Mouse (Mus musculus) testis, adult 2 months (tissue): Measurements from ENCODE around the gene Ihh. TPM values are rescaled to one million over a fixed set of nuclear protein-coding genes. Genes with fewer than 3 reads are reported as not detected.
A peak's percentile ranks its signal among the peaks of the same experiment; 100 is the strongest.

Experiments
- H3K27ac ChIP-seq: fragments of 200-500 bp; 2 replicates; pipeline ENCODE4 v1.5.1; 2012; ENCODE audit warnings: low read depth, low read length; ENCODE audit not compliant: control insufficient read depth, insufficient read depth
- H3K27me3 ChIP-seq: fragments of 200-500 bp; 2 replicates; pipeline ENCODE4 v1.6.1; 2012; ENCODE audit warnings: mild to moderate bottlenecking, low read length, moderate library complexity; ENCODE audit not compliant: control insufficient read depth, insufficient read depth
- H3K36me3 ChIP-seq: fragments of 200-500 bp; 2 replicates; pipeline ENCODE4 v1.6.1; 2012; ENCODE audit warnings: mild to moderate bottlenecking, low read length; ENCODE audit not compliant: control insufficient read depth, insufficient read depth
- H3K4me1 ChIP-seq: fragments of 200-500 bp; 2 replicates; pipeline ENCODE4 v1.6.1; 2012; ENCODE audit warnings: low read length; ENCODE audit not compliant: control insufficient read depth, insufficient read depth
- H3K4me3 ChIP-seq: fragments of 200-500 bp; 2 replicates; pipeline ENCODE4 v1.5.1; 2012; ENCODE audit warnings: low read depth, mild to moderate bottlenecking, low read length, moderate library complexity, mixed read lengths; ENCODE audit not compliant: control insufficient read depth
- CTCF ChIP-seq: fragments of 200-500 bp; IDR thresholded peaks from 2 replicates; pipeline ENCODE4 v1.5.1; 2012; ENCODE audit warnings: low read depth, mild to moderate bottlenecking, inconsistent platforms, low read length, moderate library complexity; ENCODE audit not compliant: control insufficient read depth, insufficient read depth, insufficient replicate concordance
- POLR2A ChIP-seq: fragments of 200-500 bp; IDR thresholded peaks from 2 replicates; pipeline ENCODE4 v1.6.1; 2012; ENCODE audit warnings: low read depth, mild to moderate bottlenecking, inconsistent platforms, low read length, moderate library complexity; ENCODE audit not compliant: control insufficient read depth
- polyA plus RNA-seq: library from polyadenylated mRNA; depleted of rRNA; stranded (reverse); fragments of >200 nt; gene quantifications from 2 replicates; pipeline ENCODE4 v1.2.3, GENCODE M21; 2012

Gene Ihh
- polyA plus RNA-seq, 1 experiment = 0.43 TPM

DNA sequence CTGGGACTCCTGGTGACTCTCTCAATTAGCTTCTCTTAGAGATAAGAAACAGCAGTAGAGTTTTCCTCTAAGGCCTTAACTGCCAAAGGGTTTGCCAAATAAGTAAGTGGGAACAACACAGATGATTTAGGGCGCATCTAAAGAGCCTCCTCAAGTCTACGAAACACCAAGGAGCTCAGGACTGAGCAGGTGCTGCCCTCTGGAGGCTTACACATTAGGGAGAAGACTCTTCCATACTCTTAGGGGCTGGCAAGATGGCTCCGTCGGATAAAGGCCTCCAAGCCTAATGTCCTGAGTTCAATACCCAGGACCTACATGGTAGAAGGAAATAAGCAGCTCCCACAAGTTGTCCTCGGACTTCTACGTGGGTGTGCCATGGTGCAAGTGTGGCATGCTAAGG lies 22.1 kb upstream of the Ihh start:
- no peak overlapping the region for H3K27ac ChIP-seq
- TF ChIP-seq POLR2A = no peak
- no peak for TF ChIP-seq CTCF

DNA sequence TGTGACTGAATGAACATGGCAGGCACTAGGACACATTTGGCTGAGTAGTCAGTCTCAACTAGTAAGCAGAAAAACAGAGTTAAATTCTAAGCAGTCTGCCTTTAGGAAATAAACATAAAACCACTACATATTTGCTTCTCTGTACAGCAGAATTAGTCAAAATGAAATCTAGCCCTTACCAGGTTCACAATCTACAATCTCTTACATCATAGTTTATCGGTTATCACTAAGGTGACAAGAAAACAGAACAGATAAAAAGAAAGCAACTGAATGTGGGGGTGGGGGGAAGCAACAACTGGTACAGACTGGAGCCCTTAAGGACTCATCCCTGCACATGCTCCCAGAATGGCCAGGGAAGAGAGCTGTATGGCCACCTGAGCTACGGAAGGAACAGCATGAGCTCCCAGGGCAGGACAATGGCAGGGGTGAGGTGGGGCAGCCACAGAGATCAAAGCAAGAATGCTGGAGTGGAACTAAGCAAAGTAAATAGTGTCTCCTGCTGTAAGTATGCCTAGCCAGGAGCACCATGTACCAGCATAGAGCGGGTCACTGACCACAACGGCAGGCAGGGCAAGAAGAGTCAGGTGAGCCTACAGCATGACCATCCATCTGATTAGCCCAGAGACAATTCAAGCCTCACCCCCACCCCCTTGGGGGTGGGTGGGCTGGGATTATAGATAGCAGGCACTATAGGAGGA lies 20.0 kb upstream of the Ihh start:
- no peak for TF ChIP-seq POLR2A
- no peak for TF ChIP-seq CTCF
- H3K4me3 ChIP-seq = no peak overlapping the region
- no peaks in the 10 kb centered on the region for H3K27me3 ChIP-seq
- H3K27ac ChIP-seq = no peak overlapping the region
- H3K36me3 ChIP-seq = no peaks in the 10 kb centered on the region
- no peaks in the 10 kb centered on the region for H3K4me1 ChIP-seq

More for the DNA sequence above, 22.1 kb upstream of the Ihh start:
- Histone ChIP-seq H3K4me1 (no peaks in the 10 kb centered on the region), H3K27me3 (no peaks in the 10 kb centered on the region), H3K36me3 (no peaks in the 10 kb centered on the region), H3K4me3 (peak overlapping the region; percentile 61)

DNA sequence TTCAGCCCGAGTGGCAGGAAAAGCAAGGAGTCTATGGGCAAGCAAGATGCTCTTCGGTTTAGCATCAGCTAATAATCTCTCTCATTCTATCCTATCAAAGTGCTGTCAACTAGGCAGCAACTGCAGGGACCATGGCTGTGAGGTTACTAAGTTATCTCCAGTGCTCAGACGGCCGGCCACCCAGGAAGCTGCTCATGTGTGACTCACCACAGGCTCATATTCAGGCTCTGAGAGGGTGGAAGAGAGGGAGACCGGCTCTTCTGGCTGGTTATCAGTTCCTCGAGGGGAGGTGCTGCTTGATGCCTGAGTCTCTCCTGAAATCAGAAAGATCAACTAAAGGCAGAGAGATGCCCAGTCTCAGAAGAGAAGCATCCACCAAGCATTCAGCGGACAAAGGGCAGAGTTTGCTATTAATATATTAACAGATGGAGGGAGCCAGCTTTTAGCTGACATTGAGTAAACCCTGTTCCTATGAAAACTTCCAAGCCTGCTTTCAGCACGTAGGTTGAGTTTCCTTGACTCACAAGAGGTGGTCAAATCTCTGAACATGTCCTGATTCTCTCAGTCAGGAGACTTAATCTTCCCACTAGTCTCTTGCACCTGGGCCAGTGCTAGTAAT lies 16.6 kb upstream of the Ihh start:
- H3K36me3 ChIP-seq = no peaks in the 10 kb centered on the region
- no peak for TF ChIP-seq POLR2A
- no peak for TF ChIP-seq CTCF
- no peaks in the 10 kb centered on the region for H3K4me1 ChIP-seq

DNA sequence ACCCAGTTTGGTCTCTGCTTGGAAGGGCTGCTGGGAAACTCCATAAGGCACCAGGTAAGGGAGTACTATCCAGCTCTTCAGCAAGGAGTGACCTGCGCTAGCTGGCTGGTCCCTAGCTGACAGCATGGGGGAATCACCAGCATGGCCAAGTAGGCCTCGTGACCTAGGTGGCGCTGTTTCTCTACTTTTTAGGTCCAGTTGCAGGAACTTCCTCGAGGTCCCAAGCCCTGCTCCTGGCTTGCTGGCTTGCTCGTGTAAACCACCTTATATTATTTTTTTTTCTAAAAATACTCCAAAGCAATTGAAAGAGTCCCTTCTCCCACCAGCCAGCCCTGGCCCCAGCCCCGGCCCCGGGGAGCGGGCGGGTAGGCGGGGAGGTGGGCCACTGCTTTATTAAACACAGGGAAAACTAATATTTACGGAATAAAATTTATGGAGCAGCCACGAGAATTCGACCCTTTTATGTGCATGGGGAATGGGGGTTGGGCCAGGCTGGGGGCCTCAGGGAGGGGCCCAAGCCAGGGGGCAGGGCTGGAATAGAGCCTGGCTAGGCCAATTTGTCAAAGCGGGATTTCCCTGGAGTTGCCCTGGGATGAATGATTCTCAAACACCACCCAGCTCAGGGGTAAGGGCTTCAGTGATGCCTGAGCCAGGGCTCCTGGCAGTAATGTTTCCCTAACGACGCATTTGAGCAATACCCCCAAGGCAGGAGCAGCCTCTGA lies 13.2 kb upstream of the Ihh start:
- Histone ChIP-seq H3K27ac (no peak overlapping the region), H3K36me3 (no peaks in the 10 kb centered on the region), H3K4me1 (no peaks in the 10 kb centered on the region), H3K4me3 (no peak overlapping the region), H3K27me3 (no peaks in the 10 kb centered on the region)
- peak; percentile 69; the same call in 1 of the 2 replicates for TF ChIP-seq CTCF
- no peak for TF ChIP-seq POLR2A

More for the DNA sequence above, 16.6 kb upstream of the Ihh start:
- no peak overlapping the region for H3K4me3 ChIP-seq
- no peak overlapping the region for H3K27ac ChIP-seq
- no peaks in the 10 kb centered on the region for H3K27me3 ChIP-seq

DNA sequence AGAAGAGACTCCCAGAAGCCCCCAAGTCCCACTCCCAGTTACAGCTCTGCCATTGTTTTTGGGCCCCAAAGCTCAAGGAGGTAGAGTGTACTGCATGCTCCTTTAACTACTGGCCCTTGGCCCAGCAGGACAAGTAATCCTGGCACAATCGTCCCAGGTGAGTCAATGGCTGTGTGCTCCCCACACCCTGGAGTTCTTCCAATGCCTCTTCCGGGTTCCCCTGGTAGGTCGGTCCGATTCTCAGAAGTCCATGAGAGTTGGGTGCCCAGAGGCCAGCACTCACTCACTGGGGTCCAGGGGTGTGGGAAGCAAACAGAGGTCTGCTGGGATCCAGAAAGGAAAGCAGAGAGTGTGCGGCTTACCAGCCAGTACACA lies 11.4 kb upstream of the Ihh start:
- TF ChIP-seq POLR2A (no peak), CTCF (no peak)
- H3K27me3 ChIP-seq = no peaks in the 10 kb centered on the region
- no peaks in the 10 kb centered on the region for H3K4me1 ChIP-seq
- no peak overlapping the region for H3K4me3 ChIP-seq
- no peak overlapping the region for H3K27ac ChIP-seq
- H3K36me3 ChIP-seq = no peaks in the 10 kb centered on the region

DNA sequence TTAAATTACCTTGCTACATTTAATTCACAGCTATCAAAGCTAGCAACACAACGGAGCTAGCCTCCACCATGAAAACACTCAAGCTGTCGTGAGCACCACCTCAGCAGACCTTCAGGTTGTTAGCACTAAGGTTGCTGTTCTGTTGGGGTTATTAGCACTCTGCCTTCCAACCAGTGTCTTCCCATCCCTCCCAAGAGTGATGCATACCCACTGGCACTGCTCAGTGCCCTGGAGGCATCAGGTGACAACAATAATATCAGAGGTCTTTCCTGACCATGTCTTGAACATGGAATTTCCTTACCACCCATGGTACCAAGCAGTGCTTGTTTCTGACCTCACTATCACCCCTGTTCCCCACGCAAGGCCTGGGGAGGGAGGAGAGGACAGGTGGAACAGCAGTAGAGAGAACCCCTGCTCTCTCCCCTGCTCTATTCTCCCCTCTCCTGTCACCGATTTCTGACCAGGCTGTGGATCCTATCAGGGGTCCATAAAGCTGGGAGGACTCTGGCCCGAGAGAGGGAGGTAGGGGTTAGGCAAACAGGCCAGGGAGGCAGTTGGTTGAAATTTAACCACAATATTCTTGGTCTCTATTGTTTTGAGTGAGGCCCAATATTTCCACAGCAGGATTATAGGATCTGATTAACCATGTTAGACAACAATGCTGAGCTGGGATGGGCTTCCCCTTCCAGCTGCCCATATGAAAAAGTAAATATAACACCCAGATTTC lies 10.8 kb upstream of the Ihh start:
- no peaks in the 10 kb centered on the region for H3K27me3 ChIP-seq
- no peaks in the 10 kb centered on the region for H3K4me1 ChIP-seq
- TF ChIP-seq CTCF (no peak), POLR2A (no peak)
- H3K27ac ChIP-seq = no peak overlapping the region
- H3K36me3 ChIP-seq = no peaks in the 10 kb centered on the region
- H3K4me3 ChIP-seq = no peak overlapping the region

DNA sequence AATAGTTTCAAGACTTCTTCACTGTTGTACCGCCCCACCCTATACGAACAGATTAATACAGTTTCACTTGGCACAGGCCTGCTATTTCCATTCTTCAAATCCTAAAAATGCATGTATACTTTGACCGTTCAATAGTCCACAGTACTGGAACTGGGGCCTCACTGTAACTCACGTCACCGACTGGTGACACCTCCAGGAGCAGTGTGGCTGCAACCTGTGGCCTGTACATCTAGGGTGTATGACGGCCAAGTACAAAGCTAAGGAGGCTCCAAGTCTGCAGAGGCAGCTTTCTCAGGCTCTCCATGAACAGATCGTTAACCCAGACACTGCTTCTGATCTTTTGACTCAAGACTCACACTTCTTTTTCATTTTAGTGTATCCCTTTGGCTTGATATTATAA lies 10.2 kb upstream of the Ihh start:
- H3K4me3 ChIP-seq = no peak overlapping the region
- TF ChIP-seq POLR2A (no peak), CTCF (no peak)
- H3K27me3 ChIP-seq = no peaks in the 10 kb centered on the region
- H3K36me3 ChIP-seq = no peaks in the 10 kb centered on the region
- no peaks in the 10 kb centered on the region for H3K4me1 ChIP-seq
- H3K27ac ChIP-seq = no peak overlapping the region
